Mouse (Mus musculus) stomach, embryonic 14.5 days (tissue): ENCODE measurements around the gene Mycn. TPM values are rescaled to one million over a fixed set of nuclear protein-coding genes. Genes with fewer than 3 reads are reported as not detected.

Source experiments
- ATAC-seq: fragments of 200-750 bp; cut with Nextera tagmentation; 2 replicates; pipeline ENCODE4 v1.8.0; 2017; ENCODE audit warnings: low read depth, moderate TSS enrichment; ENCODE audit not compliant: insufficient number of reproducible peaks, insufficient read depth, low FRiP score
- H3K27ac ChIP-seq: fragments of 300-500 bp; sonication (generic); 2 replicates; pipeline ENCODE4 v1.5.1; 2014; ENCODE audit warnings: mild to moderate bottlenecking, low read length, moderate library complexity, mixed read lengths
- H3K27me3 ChIP-seq: fragments of 300-500 bp; sonication (generic); 2 replicates; pipeline ENCODE4 v1.6.1; 2014; ENCODE audit warnings: low read length, control low read depth, mixed read lengths; ENCODE audit not compliant: control insufficient read depth, insufficient read depth
- H3K36me3 ChIP-seq: fragments of 300-500 bp; sonication (generic); 2 replicates; pipeline ENCODE4 v1.6.1; 2014; ENCODE audit warnings: mild to moderate bottlenecking, control low read depth, low read length, moderate library complexity, mixed read lengths; ENCODE audit not compliant: control insufficient read depth, insufficient read depth
- H3K4me1 ChIP-seq: fragments of 300-500 bp; sonication (generic); 2 replicates; pipeline ENCODE4 v1.6.1; 2014; ENCODE audit warnings: low read length, control low read depth, mixed read lengths; ENCODE audit not compliant: control insufficient read depth, insufficient read depth
- H3K4me2 ChIP-seq: fragments of 300-500 bp; sonication (generic); replicated peaks from 2 replicates; pipeline ENCODE4 v1.6.1; 2014; ENCODE audit warnings: low read depth, low read length, control low read depth
- H3K4me3 ChIP-seq: fragments of 300-500 bp; sonication (generic); 2 replicates; pipeline ENCODE4 v1.5.1; 2014; ENCODE audit warnings: low read depth, low read length, control low read depth
- H3K9ac ChIP-seq: fragments of 300-500 bp; sonication (generic); replicated peaks from 2 replicates; pipeline ENCODE4 v1.6.1; 2014; ENCODE audit warnings: low read depth, mild to moderate bottlenecking, control low read depth, low read length, moderate library complexity, mixed read lengths
- H3K9me3 ChIP-seq: fragments of 300-500 bp; sonication (generic); 2 replicates; pipeline ENCODE4 v1.6.1; 2016; ENCODE audit warnings: low read depth, low read length, control low read depth; ENCODE audit not compliant: control insufficient read depth
- WGBS: fragments of 180-500 bp; shearing (Covaris S2); extraction: QIAGEN DNeasy Blood & Tissue Kit; methylation state at CpG from one replicate; pipeline ENCODE4 v1.1.7; 2014; 5-methylcytosine and 5-hydroxymethylcytosine counted together
- polyA plus RNA-seq: library from polyadenylated mRNA; unstranded; fragments of >200 nt; fragmentation: Nextera tagmentation; extraction: Ambion mirVana; gene quantifications from 2 replicates; pipeline ENCODE4 v1.2.1, GENCODE M21; 2014

The Mycn gene
- polyA plus RNA-seq, 1 experiment from 2014 or later = 47.6 TPM

- Histone ChIP-seq H3K4me1 (no peaks in the 10 kb centered on the region), H3K9me3 (no peaks in the 10 kb centered on the region; the same call in 1 of the 2 replicates), H3K27ac (no peak overlapping the region), H3K27me3 (no peaks in the 10 kb centered on the region), H3K4me2 (no peak overlapping the region), H3K9ac (no peak overlapping the region), H3K36me3 (no peaks in the 10 kb centered on the region), H3K4me3 (no peak overlapping the region)
- ATAC-seq = no peak
- 56% methylated on average over 4 of the region's 4 CpGs for WGBS
Observed at GRCm38 (mm10) chr12:12947606-12948005, 5.9 kb upstream of the Mycn start.

GRCm38 (mm10) chr12:12943288-12943687, 1.6 kb upstream of the Mycn start:
- H3K27me3 ChIP-seq = no peaks in the 10 kb centered on the region
- peaks cover 6% of the 10 kb centered on the region; the same call in 1 of the 2 replicates for H3K4me1 ChIP-seq
- H3K4me2 ChIP-seq = no peak overlapping the region
- H3K9ac ChIP-seq = no peak overlapping the region
- ATAC-seq = no peak
- H3K4me3 ChIP-seq = no peak overlapping the region
- H3K27ac ChIP-seq = no peak overlapping the region
- no peaks in the 10 kb centered on the region for H3K36me3 ChIP-seq
- H3K9me3 ChIP-seq = no peaks in the 10 kb centered on the region
- 51% methylated on average over 6 of the region's 6 CpGs for WGBS

GRCm38 (mm10) chr12:12942364-12943050, 793 bp upstream of the Mycn start:
- Histone ChIP-seq H3K9me3 (no peaks in the 10 kb centered on the region), H3K4me2 (peak overlapping the region; percentile 96), H3K36me3 (no peaks in the 10 kb centered on the region), H3K27ac (peak overlapping the region; percentile 91), H3K4me1 (peaks cover 10% of the 10 kb centered on the region; the same call in 1 of the 2 replicates), H3K9ac (peak overlapping the region; percentile 70; the same call in 1 of the 2 replicates), H3K4me3 (peak overlapping the region; percentile 75), H3K27me3 (no peaks in the 10 kb centered on the region)
- ATAC-seq = peak; percentile 67
- WGBS = 2% methylated on average over 47 of the region's 47 CpGs

- Histone ChIP-seq H3K4me1 (peaks cover 16% of the 10 kb centered on the region; the same call in 1 of the 2 replicates), H3K9me3 (no peaks in the 10 kb centered on the region), H3K36me3 (peaks cover 9% of the 10 kb centered on the region), H3K4me3 (peak overlapping the region; percentile 75), H3K4me2 (peak overlapping the region; percentile 96), H3K27me3 (no peaks in the 10 kb centered on the region), H3K9ac (peak overlapping the region; percentile 70), H3K27ac (peak overlapping the region; percentile 86)
- WGBS = under 1% methylated on average over 20 of the region's 20 CpGs
- no peak for ATAC-seq
Observed at GRCm38 (mm10) chr12:12941129-12941504, 597 bp downstream of the Mycn start.

- WGBS = under 1% methylated on average over 13 of the region's 13 CpGs
- peak overlapping the region; percentile 86 for H3K27ac ChIP-seq
- H3K4me3 ChIP-seq = peak overlapping the region; percentile 75
- peak; percentile 4; the same call in 1 of the 2 replicates for ATAC-seq
- H3K4me2 ChIP-seq = peak overlapping the region; percentile 96
- peaks cover 10% of the 10 kb centered on the region for H3K36me3 ChIP-seq
- no peaks in the 10 kb centered on the region for H3K9me3 ChIP-seq
- no peaks in the 10 kb centered on the region for H3K27me3 ChIP-seq
- H3K4me1 ChIP-seq = peaks cover 16% of the 10 kb centered on the region; the same call in 1 of the 2 replicates
- peak overlapping the region; percentile 76 for H3K9ac ChIP-seq
Observed at GRCm38 (mm10) chr12:12940466-12941128, 1.1 kb downstream of the Mycn start.

GRCm38 (mm10) chr12:12939581-12940465, 1.9 kb downstream of the Mycn start:
- Histone ChIP-seq H3K36me3 (peaks cover 13% of the 10 kb centered on the region), H3K9ac (peak overlapping the region; percentile 76), H3K4me2 (peak overlapping the region; percentile 96), H3K4me1 (peaks cover 16% of the 10 kb centered on the region; the same call in 1 of the 2 replicates), H3K27me3 (no peaks in the 10 kb centered on the region), H3K4me3 (peak overlapping the region; percentile 75), H3K27ac (peak overlapping the region; percentile 86), H3K9me3 (no peaks in the 10 kb centered on the region)
- no peak for ATAC-seq
- WGBS = under 1% methylated on average over 68 of the region's 69 CpGs

GRCm38 (mm10) chr12:12938850-12939249, 2.9 kb downstream of the Mycn start:
- no peak for ATAC-seq

GRCm38 (mm10) chr12:12938361-12938760, 3.4 kb downstream of the Mycn start:
- H3K4me2 ChIP-seq = peak overlapping the region; percentile 96
- WGBS = 5% methylated on average over 7 of the region's 7 CpGs
- H3K4me3 ChIP-seq = peak overlapping the region; percentile 75
- peak; percentile 7; the same call in 1 of the 2 replicates for ATAC-seq
- H3K27me3 ChIP-seq = no peaks in the 10 kb centered on the region
- peak overlapping the region; percentile 86 for H3K27ac ChIP-seq
- H3K9ac ChIP-seq = peak overlapping the region; percentile 76
- H3K9me3 ChIP-seq = no peaks in the 10 kb centered on the region
- peaks cover 16% of the 10 kb centered on the region; the same call in 1 of the 2 replicates for H3K4me1 ChIP-seq
- peaks cover 13% of the 10 kb centered on the region for H3K36me3 ChIP-seq

More at GRCm38 (mm10) chr12:12938850-12939249, 2.9 kb downstream of the Mycn start:
- no peaks in the 10 kb centered on the region for H3K27me3 ChIP-seq
- H3K4me1 ChIP-seq = peaks cover 16% of the 10 kb centered on the region; the same call in 1 of the 2 replicates
- peak overlapping the region; percentile 75 for H3K4me3 ChIP-seq
- peaks cover 13% of the 10 kb centered on the region for H3K36me3 ChIP-seq
- H3K9ac ChIP-seq = peak overlapping the region; percentile 76
- 0% methylated on average over 12 of the region's 12 CpGs for WGBS
- peak overlapping the region; percentile 86 for H3K27ac ChIP-seq
- peak overlapping the region; percentile 96 for H3K4me2 ChIP-seq
- no peaks in the 10 kb centered on the region for H3K9me3 ChIP-seq
